ENCODE assay signal across 12 mouse cellular contexts in genomic region chr10:78311886-78312635, GRCm38 (mm10). TPM values are rescaled to one million over a fixed set of nuclear protein-coding genes. Genes with fewer than 3 reads are reported as not detected.
DNase-seq lines count a peak whose midpoint lies in the region; ATAC-seq and TF ChIP-seq lines count a peak whose summit lies in the region.
"Had no signal": no experiment of that assay in that cellular context is flagged by ENCODE, and none has a peak within 500 bp of the region (broad histone marks: within the 10 kb centered on the region; RNA-seq: fewer than 3 reads in every experiment).

No protein-coding gene starts in this region.

- H3K27ac ChIP-seq in heart, embryonic 11.5 days (ENCODE audit: low read depth, low read length), result no peak overlapping the region
- H3K27ac ChIP-seq in lung, embryonic 15.5 days, result 0 out of 2 replicates have a peak overlapping the region, but pooled peaks have one; percentile 41
- H3K27ac ChIP-seq: forebrain, embryonic 10.5 days had no signal

- H3K79me2 ChIP-seq in C2C12 (ENCODE audit: control insufficient read depth, insufficient read depth), result no peaks in the 10 kb centered on the region

- no peak overlapping the region for H3K4me2 ChIP-seq in heart, embryonic 11.5 days
- no peak overlapping the region for H3K4me2 ChIP-seq in lung, embryonic 15.5 days

- no peaks in the 10 kb centered on the region for H3K36me3 ChIP-seq in heart, embryonic 11.5 days (ENCODE audit: control insufficient read depth, insufficient read depth, low read length)
- peaks cover 6% of the 10 kb centered on the region for H3K36me3 ChIP-seq in C2C12 (ENCODE audit: control insufficient read depth, insufficient read depth)
- no peaks in the 10 kb centered on the region for H3K36me3 ChIP-seq in lung, embryonic 15.5 days

- WGBS in heart, embryonic 11.5 days (ENCODE audit: insufficient replicate concordance), result 66% methylated on average over 13 of the region's 13 CpGs
- 63% methylated on average over 13 of the region's 13 CpGs for WGBS in lung, embryonic 15.5 days

- peaks cover 16% of the 10 kb centered on the region for H3K4me1 ChIP-seq in heart, embryonic 11.5 days (ENCODE audit: control insufficient read depth, insufficient read depth, low read length)
- peaks cover 7% of the 10 kb centered on the region for H3K4me1 ChIP-seq in lung, embryonic 15.5 days

- no peak for TF ChIP-seq CTCF in C2C12 (IDR thresholded peaks at IDR 0.05; ENCODE audit: control insufficient read depth, insufficient read depth, insufficient read length)

- DNase-seq in heart, adult 18-20 months, result peak; percentile 55 to 67
- peak; percentile 50 for DNase-seq in WW6 (ENCODE audit: low read depth, low spot score)
- DNase-seq in layer of hippocampus, postnatal 14 days (ENCODE audit: low spot score in 2 of 2), result no peak
- no peak for DNase-seq in left cerebral cortex, adult 9 months (ENCODE audit: low spot score in 2 of 2)
- no peak for DNase-seq in cerebellum, postnatal 14 days
- DNase-seq: adrenal gland, postnatal 14 days; cerebellum, adult 9-10 months; kidney, adult 8-10 months had no signal

- H3K9me3 ChIP-seq in heart, embryonic 11.5 days (replicated peaks; ENCODE audit: control insufficient read depth, low read length), result no peaks in the 10 kb centered on the region
- H3K9me3 ChIP-seq in lung, embryonic 15.5 days, result no peaks in the 10 kb centered on the region
- H3K9me3 ChIP-seq: forebrain, embryonic 10.5 days had no signal

- no peak for ATAC-seq in heart, embryonic 11.5 days (replicated peaks; ENCODE audit: insufficient number of reproducible peaks, low FRiP score, low TSS enrichment)
- ATAC-seq in lung, embryonic 15.5 days (ENCODE audit: borderline replicate concordance, extremely low read depth, low FRiP score, low TSS enrichment), result peak; percentile 36; the same call in 1 of the 2 replicates

- no peak overlapping the region for H3K9ac ChIP-seq in heart, embryonic 11.5 days (ENCODE audit: low read depth, low read length)
- no peak overlapping the region for H3K9ac ChIP-seq in lung, embryonic 15.5 days

- no peaks in the 10 kb centered on the region for H3K79me3 ChIP-seq in C2C12 (ENCODE audit: low read depth)

- no peak overlapping the region for H3ac ChIP-seq in C2C12 (ENCODE audit: control insufficient read depth, insufficient read length, low read depth)

- no peak overlapping the region for H3K4me3 ChIP-seq in heart, embryonic 11.5 days (ENCODE audit: low read depth, low read length)
- H3K4me3 ChIP-seq in C2C12 (ENCODE audit: insufficient read depth, poor library complexity, severe bottlenecking), result no peak overlapping the region
- no peak overlapping the region for H3K4me3 ChIP-seq in lung, embryonic 15.5 days
- H3K4me3 ChIP-seq: forebrain, embryonic 10.5 days had no signal

- H3K27me3 ChIP-seq in heart, embryonic 11.5 days (ENCODE audit: control insufficient read depth, insufficient read depth, low read length), result no peaks in the 10 kb centered on the region
- no peaks in the 10 kb centered on the region for H3K27me3 ChIP-seq in C2C12 (ENCODE audit: control insufficient read depth, insufficient read depth, insufficient read length)
- no peaks in the 10 kb centered on the region for H3K27me3 ChIP-seq in lung, embryonic 15.5 days

TF ChIP-seq in C2C12, 6 proteins besides CTCF, POLR2A, EP300 and RAD21:
- TF ChIP-seq MYOG (IDR thresholded peaks at IDR 0.05; ENCODE audit: control insufficient read depth, extremely low read depth, insufficient read length) (no peak), CEBPB (IDR thresholded peaks at IDR 0.05; ENCODE audit: low read depth) (no peak), USF1 (IDR thresholded peaks at IDR 0.05; ENCODE audit: low read depth) (peak; percentile 33)

RNA-seq across cellular contexts. Expression of gene Agpat3, which starts 40.2 kb away (rescaled TPM):
- total RNA-seq in heart, adult 18-20 months (2021), result 100 to 1,000 TPM; 214 to 237 TPM
- polyA plus RNA-seq in heart, embryonic 11.5 days (2014; fragmentation: Nextera tagmentation; extraction: Ambion mirVana), result 32.4 and 36.1 TPM in 2 replicates
- 95.0 TPM for polyA plus RNA-seq in C2C12 (2012; fragmentation: generic; extraction: Trizol)
- polyA plus RNA-seq in lung, embryonic 15.5 days (2015; fragmentation: Nextera tagmentation; extraction: Ambion mirVana), result 64.4 and 68.1 TPM in 2 replicates
- 100 to 1,000 TPM; 258 to 259 TPM for total RNA-seq in layer of hippocampus, postnatal 14 days (2021)

Comparison
In these comparisons a context has a peak if more than half of its experiments do, and no peak if none do; other contexts are left out.
1. DNase-seq: peak in heart, adult 18-20 months (2 of 2) and WW6 (single experiment); none in layer of hippocampus, postnatal 14 days (0 of 2), left cerebral cortex, adult 9 months (0 of 2) and cerebellum, postnatal 14 days (0 of 2).